In the genomic region with DNA sequence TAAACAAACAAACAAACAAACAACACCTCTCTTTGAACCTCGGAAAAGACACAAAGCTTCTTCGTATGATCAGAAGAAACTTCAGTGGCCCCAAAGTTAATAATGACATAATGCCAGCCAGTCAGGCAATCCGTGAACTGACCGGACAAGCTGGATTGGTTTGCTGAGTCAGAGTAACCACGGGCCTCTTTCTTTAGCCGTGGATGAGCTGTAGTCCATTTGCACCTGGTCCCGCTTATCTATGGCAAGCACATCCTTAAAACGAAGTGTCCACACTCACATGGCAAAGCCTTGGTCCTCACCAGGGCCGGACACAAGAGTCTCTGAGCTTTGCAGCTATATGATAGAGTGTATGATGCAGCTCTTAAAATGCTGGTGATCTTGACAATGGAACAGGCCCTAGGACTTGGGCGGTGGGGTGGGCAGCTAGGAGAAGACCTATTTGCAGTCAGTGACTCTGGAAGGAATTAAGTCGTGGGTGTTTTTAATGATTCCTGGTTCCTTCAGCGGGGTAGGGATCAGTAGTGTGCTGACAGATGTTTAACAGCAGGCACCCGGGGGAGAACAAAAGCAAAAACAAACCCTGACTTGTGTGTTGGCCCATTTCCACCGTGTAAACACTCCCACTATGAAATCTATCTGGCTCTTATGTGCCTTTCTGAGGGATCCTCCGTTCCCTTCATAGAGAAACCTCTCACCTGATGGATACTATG, we compare ENCODE assay signal across 20 mouse cellular contexts. TPM values are rescaled to one million over a fixed set of nuclear protein-coding genes. Genes with fewer than 3 reads are reported as not detected.
DNase-seq lines count a peak whose midpoint lies in the region; ATAC-seq lines count a peak whose summit lies in the region.
"Had no signal": no experiment of that assay in that cellular context is flagged by ENCODE, and none has a peak within 500 bp of the region (broad histone marks: within the 10 kb centered on the region; RNA-seq: fewer than 3 reads in every experiment).

No protein-coding gene starts in this region.

- peak; percentile 42; the same call in 1 of the 2 replicates for ATAC-seq in kidney, embryonic 16.5 days (ENCODE audit: low FRiP score, low TSS enrichment)
- peak; percentile 65 for ATAC-seq in embryonic facial prominence, embryonic 15.5 days (ENCODE audit: insufficient number of reproducible peaks, low FRiP score, low TSS enrichment, low read depth)
- no peak for ATAC-seq in liver, embryonic 12.5 days
- ATAC-seq in hindbrain, embryonic 16.5 days, result no peak
- ATAC-seq: forebrain, embryonic 15.5 days had no signal

- no peaks in the 10 kb centered on the region for H3K36me3 ChIP-seq in kidney, embryonic 16.5 days (ENCODE audit: insufficient read depth, low read length)
- H3K36me3 ChIP-seq in embryonic facial prominence, embryonic 15.5 days, result no peaks in the 10 kb centered on the region
- H3K36me3 ChIP-seq in liver, embryonic 12.5 days, result no peaks in the 10 kb centered on the region
- no peaks in the 10 kb centered on the region for H3K36me3 ChIP-seq in hindbrain, embryonic 16.5 days (ENCODE audit: control insufficient read depth, insufficient read depth, low read length)
- H3K36me3 ChIP-seq: forebrain, embryonic 15.5 days; heart, embryonic 15.5 days; limb, embryonic 15.5 days had no signal

- H3K4me3 ChIP-seq in kidney, embryonic 16.5 days (ENCODE audit: low read length), result no peak overlapping the region
- H3K4me3 ChIP-seq in embryonic facial prominence, embryonic 15.5 days (replicated peaks), result no peak overlapping the region
- H3K4me3 ChIP-seq in liver, embryonic 12.5 days, result no peak overlapping the region
- no peak overlapping the region for H3K4me3 ChIP-seq in hindbrain, embryonic 16.5 days (ENCODE audit: low read length)
- H3K4me3 ChIP-seq: erythroblast, embryonic 14.5 days; forebrain, embryonic 15.5 days; gastrocnemius, adult 2 months; heart, embryonic 15.5 days; limb, embryonic 15.5 days had no signal

- DNase-seq in embryo, embryonic 9.5 days (ENCODE audit: extremely low spot score), result peak; percentile 4
- no peak for DNase-seq in embryo, embryonic 10.5 days (ENCODE audit: low spot score)
- DNase-seq in kidney, adult 11 months, result no peak
- peak; percentile 47 for DNase-seq in lung, postnatal 36 days
- DNase-seq: adrenal gland, postnatal 25 days; cerebellum, adult 8-10 months; gastrocnemius, adult 2 months; kidney, adult 2 months; thymus, postnatal 4 days had no signal

- WGBS in kidney, embryonic 16.5 days, result 52% methylated on average over 15 of the region's 15 CpGs
- WGBS in embryonic facial prominence, embryonic 15.5 days, result 36% methylated on average over 15 of the region's 15 CpGs
- 61% methylated on average over 15 of the region's 15 CpGs for WGBS in liver, embryonic 12.5 days (ENCODE audit: insufficient replicate concordance)
- 72% methylated on average over 15 of the region's 15 CpGs for WGBS in hindbrain, embryonic 16.5 days

- no peak overlapping the region for H3K4me2 ChIP-seq in kidney, embryonic 16.5 days (replicated peaks; ENCODE audit: low read depth, low read length)
- H3K4me2 ChIP-seq in embryonic facial prominence, embryonic 15.5 days (replicated peaks), result no peak overlapping the region
- no peak overlapping the region for H3K4me2 ChIP-seq in liver, embryonic 12.5 days
- H3K4me2 ChIP-seq in hindbrain, embryonic 16.5 days (ENCODE audit: low read length), result no peak overlapping the region
- H3K4me2 ChIP-seq: forebrain, embryonic 15.5 days; heart, embryonic 15.5 days; hindbrain, embryonic 14.5 days; limb, embryonic 15.5 days; midbrain, embryonic 11.5 days had no signal

- H3K27ac ChIP-seq in kidney, embryonic 16.5 days (ENCODE audit: low read length), result no peak overlapping the region
- H3K27ac ChIP-seq in embryonic facial prominence, embryonic 15.5 days (replicated peaks), result no peak overlapping the region
- no peak overlapping the region for H3K27ac ChIP-seq in liver, embryonic 12.5 days
- H3K27ac ChIP-seq in hindbrain, embryonic 16.5 days (ENCODE audit: low read depth, low read length), result no peak overlapping the region
- H3K27ac ChIP-seq: forebrain, embryonic 15.5 days; gastrocnemius, adult 2 months; heart, embryonic 15.5 days; hindbrain, embryonic 14.5 days; limb, embryonic 15.5 days had no signal

- H3K4me1 ChIP-seq in kidney, embryonic 16.5 days (ENCODE audit: insufficient read depth, low read length), result peaks cover 3% of the 10 kb centered on the region; the same call in 1 of the 2 replicates
- peaks cover 15% of the 10 kb centered on the region; the same call in 1 of the 2 replicates for H3K4me1 ChIP-seq in embryonic facial prominence, embryonic 15.5 days
- no peaks in the 10 kb centered on the region for H3K4me1 ChIP-seq in liver, embryonic 12.5 days
- H3K4me1 ChIP-seq in hindbrain, embryonic 16.5 days (ENCODE audit: control insufficient read depth, insufficient read depth, low read depth, low read length), result no peaks in the 10 kb centered on the region
- H3K4me1 ChIP-seq: forebrain, embryonic 15.5 days had no signal

- H3K9me3 ChIP-seq in kidney, embryonic 16.5 days (ENCODE audit: low read length), result no peaks in the 10 kb centered on the region
- H3K9me3 ChIP-seq in embryonic facial prominence, embryonic 15.5 days (replicated peaks), result no peaks in the 10 kb centered on the region
- no peaks in the 10 kb centered on the region for H3K9me3 ChIP-seq in liver, embryonic 12.5 days (replicated peaks)
- no peaks in the 10 kb centered on the region for H3K9me3 ChIP-seq in hindbrain, embryonic 16.5 days (ENCODE audit: control insufficient read depth, low read length)
- H3K9me3 ChIP-seq: forebrain, embryonic 15.5 days; heart, embryonic 15.5 days; limb, embryonic 15.5 days had no signal

- H3K27me3 ChIP-seq in kidney, embryonic 16.5 days (ENCODE audit: insufficient read depth, low read length), result no peaks in the 10 kb centered on the region
- H3K27me3 ChIP-seq in embryonic facial prominence, embryonic 15.5 days, result 0 out of 2 replicates have a peak, but pooled peaks cover 15% of the 10 kb centered on the region
- no peaks in the 10 kb centered on the region for H3K27me3 ChIP-seq in liver, embryonic 12.5 days (replicated peaks)
- H3K27me3 ChIP-seq in hindbrain, embryonic 16.5 days (replicated peaks; ENCODE audit: control insufficient read depth, insufficient read depth, low read length), result no peaks in the 10 kb centered on the region; the same call in 1 of the 2 replicates
- H3K27me3 ChIP-seq: CH12.LX; forebrain, embryonic 15.5 days; heart, embryonic 15.5 days; limb, embryonic 15.5 days had no signal

- no peak overlapping the region for H3K9ac ChIP-seq in kidney, embryonic 16.5 days (replicated peaks; ENCODE audit: low read length)
- no peak overlapping the region for H3K9ac ChIP-seq in embryonic facial prominence, embryonic 15.5 days
- H3K9ac ChIP-seq in liver, embryonic 12.5 days, result no peak overlapping the region
- no peak overlapping the region for H3K9ac ChIP-seq in hindbrain, embryonic 16.5 days (ENCODE audit: low read depth, low read length)
- H3K9ac ChIP-seq: forebrain, embryonic 15.5 days; heart, embryonic 15.5 days; hindbrain, embryonic 14.5 days; limb, embryonic 15.5 days had no signal

RNA-seq across cellular contexts. Expression of gene Dyrk2, which starts 53.6 kb away (rescaled TPM):
- polyA plus RNA-seq in kidney, embryonic 16.5 days (2015; fragmentation: Nextera tagmentation; extraction: Ambion mirVana), result 7.6 and 8.4 TPM in 2 replicates
- polyA plus RNA-seq in embryonic facial prominence, embryonic 15.5 days (2015; fragmentation: Nextera tagmentation; extraction: Ambion mirVana), result 9.3 and 9.8 TPM in 2 replicates
- polyA plus RNA-seq in liver, embryonic 12.5 days (2016; fragmentation: Nextera tagmentation; extraction: Ambion mirVana), result 2.9 and 3.5 TPM in 2 replicates
- 10.0 and 10.1 TPM in 2 replicates for polyA plus RNA-seq in hindbrain, embryonic 16.5 days (2015; fragmentation: Nextera tagmentation; extraction: Ambion mirVana)

Comparison
In these comparisons a context has a peak if more than half of its experiments do, and no peak if none do; other contexts are left out.
1. DNase-seq: peak in embryo, embryonic 9.5 days (single experiment) and lung, postnatal 36 days (single experiment); none in embryo, embryonic 10.5 days (single experiment) and kidney, adult 11 months (single experiment).
2. ATAC-seq: peak in kidney, embryonic 16.5 days (single experiment) and embryonic facial prominence, embryonic 15.5 days (single experiment); none in liver, embryonic 12.5 days (single experiment) and hindbrain, embryonic 16.5 days (single experiment).